Mouse (Mus musculus) yolk sac, embryonic 10.5 days (tissue): Measurements from ENCODE around the gene Park7.
A peak's percentile ranks its signal among the peaks of the same experiment; 100 is the strongest.
"Not testable (repeated sequence)": the region's sequence is repeated elsewhere in the genome, so short reads cannot be mapped to it uniquely, and the experiment has no call there.

Source experiments
- DNase-seq: peaks from one replicate; pipeline ENCODE4 v3.0.0-alpha.2; 2017; ENCODE audit warnings: low spot score

The Park7 gene

GRCm38 (mm10) chr4:150874416-150874815, 39.8 kb downstream of the Park7 start:
- not testable (repeated sequence) for DNase-seq

GRCm38 (mm10) chr4:150872681-150873080, 41.6 kb downstream of the Park7 start:
- DNase-seq: no peak

GRCm38 (mm10) chr4:150872139-150872651, 42.0 kb downstream of the Park7 start:
- no peak for DNase-seq

GRCm38 (mm10) chr4:150871392-150872138, 42.7 kb downstream of the Park7 start:
- no peak for DNase-seq

- DNase-seq: no peak
These were observed 43.3 kb downstream of the Park7 start for GRCm38 (mm10) chr4:150870963-150871391.

GRCm38 (mm10) chr4:150869276-150870197, 44.7 kb downstream of the Park7 start:
- DNase-seq: no peak

GRCm38 (mm10) chr4:150868859-150869258, 45.4 kb downstream of the Park7 start:
- no peak for DNase-seq

GRCm38 (mm10) chr4:150868161-150868560, 46.1 kb downstream of the Park7 start:
- no peak for DNase-seq

GRCm38 (mm10) chr4:150866494-150866893, 47.7 kb downstream of the Park7 start:
- DNase-seq: no peak

GRCm38 (mm10) chr4:150866069-150866468, 48.2 kb downstream of the Park7 start:
- no peak for DNase-seq

GRCm38 (mm10) chr4:150865371-150865770, 48.9 kb downstream of the Park7 start:
- no peak for DNase-seq

GRCm38 (mm10) chr4:150862626-150863375, 51.4 kb downstream of the Park7 start:
- no peak for DNase-seq

GRCm38 (mm10) chr4:150861161-150861560, 53.1 kb downstream of the Park7 start:
- DNase-seq: no peak

GRCm38 (mm10) chr4:150860526-150860925, 53.7 kb downstream of the Park7 start:
- DNase-seq: no peak

- no peak for DNase-seq
These were observed 58.9 kb downstream of the Park7 start for GRCm38 (mm10) chr4:150855346-150855745.

- DNase-seq: peak; percentile 96
These were observed 59.4 kb downstream of the Park7 start for GRCm38 (mm10) chr4:150854839-150855246.

GRCm38 (mm10) chr4:150853680-150854461, 60.4 kb downstream of the Park7 start, which contains the start of gene Errfi1:
Gene Errfi1 (plus strand): TSS chr4:150853919.
- peak; percentile 79 for DNase-seq

- DNase-seq: no peak
These were observed 61.8 kb downstream of the Park7 start for GRCm38 (mm10) chr4:150852479-150852878.

- no peak for DNase-seq
These were observed 62.2 kb downstream of the Park7 start for GRCm38 (mm10) chr4:150852045-150852444.

- no peak for DNase-seq
These were observed 63.3 kb downstream of the Park7 start for GRCm38 (mm10) chr4:150850893-150851292.

- no peak for DNase-seq
These were observed 64.3 kb downstream of the Park7 start for GRCm38 (mm10) chr4:150849964-150850363.
